Mouse (Mus musculus) myocyte (in vitro differentiated cells): ENCODE data around the gene Ptprd.

ENCODE experiments used
- CEBPB ChIP-seq: IDR thresholded peaks from 2 replicates; pipeline ENCODE4 v1.6.1; 2011; ENCODE audit warnings: mild to moderate bottlenecking, moderate library complexity; ENCODE audit not compliant: poor library complexity, insufficient read depth, severe bottlenecking
- E2F4 ChIP-seq: IDR thresholded peaks from one replicate; pipeline ENCODE4 v1.6.1; 2011; ENCODE audit warnings: mild to moderate bottlenecking, control low read depth, moderate library complexity; ENCODE audit not compliant: insufficient read depth
- MAX ChIP-seq: IDR thresholded peaks from one replicate; pipeline ENCODE4 v1.6.1; 2011; ENCODE audit warnings: low read depth, mild to moderate bottlenecking, control low read depth
- MYOD1 ChIP-seq, 3 experiments: IDR thresholded peaks; one replicate each; pipeline ENCODE4 v1.6.1; 2011; ENCODE audit warnings: control low read depth in 2 of 3, low read depth in 2 of 3, mild to moderate bottlenecking in 2 of 3, moderate library complexity in 1 of 3; ENCODE audit not compliant: insufficient read length in 2 of 3, control insufficient read depth in 1 of 3
- MYOG ChIP-seq, 3 experiments: IDR thresholded peaks; one replicate each; pipeline ENCODE4 v1.6.1; 2011; ENCODE audit warnings: control low read depth in 2 of 3, low read depth in 2 of 3, mild to moderate bottlenecking in 2 of 3; ENCODE audit not compliant: insufficient read length in 2 of 3, control insufficient read depth in 1 of 3, insufficient read depth in 1 of 3
- POLR2A ChIP-seq: IDR thresholded peaks from one replicate; pipeline ENCODE4 v1.6.1; 2011; ENCODE audit warnings: low read depth, mild to moderate bottlenecking, control low read depth, moderate library complexity; ENCODE audit not compliant: insufficient read length
- POLR2AphosphoS2 ChIP-seq: IDR thresholded peaks from one replicate; pipeline ENCODE4 v1.6.1; 2011; ENCODE audit warnings: low read depth, control low read depth; ENCODE audit not compliant: insufficient read length
- REST ChIP-seq: IDR thresholded peaks from one replicate; pipeline ENCODE4 v1.6.1; 2011; ENCODE audit warnings: mild to moderate bottlenecking, control low read depth, moderate library complexity; ENCODE audit not compliant: insufficient read depth, insufficient read length
- SRF ChIP-seq: IDR thresholded peaks from one replicate; pipeline ENCODE4 v1.6.1; 2011; ENCODE audit warnings: low read depth; ENCODE audit not compliant: control insufficient read depth, insufficient read length
- TCF12 ChIP-seq: IDR thresholded peaks from one replicate; pipeline ENCODE4 v1.6.1; 2011; ENCODE audit warnings: mild to moderate bottlenecking, control low read depth; ENCODE audit not compliant: poor library complexity, insufficient read depth, severe bottlenecking
- TCF3 ChIP-seq: IDR thresholded peaks from one replicate; pipeline ENCODE4 v1.6.1; 2011; ENCODE audit warnings: low read depth, control low read depth; ENCODE audit not compliant: insufficient read length
- USF1 ChIP-seq: IDR thresholded peaks from one replicate; pipeline ENCODE4 v1.6.1; 2011; ENCODE audit warnings: low read depth, mild to moderate bottlenecking, control low read depth, moderate library complexity

GRCm38 (mm10) chr4:77251188-77251587 lies 960.6 kb downstream of the Ptprd start:
- TF ChIP-seq MYOG (IDR thresholded peaks at IDR 0.05; ENCODE audit: control insufficient read depth in 1 of 3, insufficient read depth in 1 of 3, insufficient read length in 2 of 3, low read depth in 2 of 3) (no peak), CEBPB (no peak), POLR2A (no peak), MAX (no peak), TCF12 (no peak), REST (no peak), USF1 (no peak), SRF (no peak), MYOD1 (IDR thresholded peaks at IDR 0.05; ENCODE audit: control insufficient read depth in 1 of 3, insufficient read length in 2 of 3, low read depth in 2 of 3) (no peak), TCF3 (no peak), E2F4 (no peak), POLR2AphosphoS2 (no peak)
